Mouse (Mus musculus) macrophage (primary cell): ENCODE results near the gene Ttc24. TPM values are rescaled to one million over a fixed set of nuclear protein-coding genes. Genes with fewer than 3 reads are reported as not detected.
A peak's percentile ranks its signal among the peaks of the same experiment; 100 is the strongest.

ENCODE experiments used
- H3K27ac ChIP-seq: fragments of 350-480 bp; formaldehyde crosslinking; 2 replicates; pipeline ENCODE4 v1.9.0; 2021
- H3K36me3 ChIP-seq: fragments of 350-480 bp; formaldehyde crosslinking; 2 replicates; pipeline ENCODE4 v1.9.0; 2021; ENCODE audit errors: inconsistent target
- H3K4me3 ChIP-seq: fragments of 350-480 bp; formaldehyde crosslinking; 2 replicates; pipeline ENCODE4 v1.9.0; 2021; ENCODE audit errors: inconsistent target
- H3K79me2 ChIP-seq: fragments of 350-480 bp; formaldehyde crosslinking; 2 replicates; pipeline ENCODE4 v1.9.0; 2021; ENCODE audit errors: inconsistent target
- WGBS: methylation state at CpG from one replicate; pipeline ENCODE4 v1.1.7; 2026; ENCODE audit warnings: inconsistent platforms; ENCODE audit not compliant: missing documents; 5-methylcytosine and 5-hydroxymethylcytosine counted together
- polyA plus RNA-seq: library from polyadenylated mRNA; stranded (reverse); fragments of 250-400 nt; gene quantifications from 3 replicates; pipeline ENCODE4 v1.2.4, GENCODE M21; 2018; ENCODE audit warnings: inconsistent platforms

Ttc24 gene
- polyA plus RNA-seq, 1 experiment from 2014 or later, result not detected

- H3K27ac ChIP-seq, result no peak within 1 kb of the TSS
- peaks cover 12% of the 10 kb centered on the region; the same call in 1 of the 2 replicates for H3K79me2 ChIP-seq
- under 1% methylated on average over 59 of the region's 60 CpGs for WGBS
- H3K36me3 ChIP-seq, result peaks cover 8% of the 10 kb centered on the region; the same call in 1 of the 2 replicates
- peak within 1 kb of the TSS; percentile 86 for H3K4me3 ChIP-seq
These were observed 20.0 kb downstream of the Ttc24 start, which contains the start of gene Naxe for GRCm38 (mm10) chr3:88057902-88058696. Naxe (minus strand) TSS chr3:88058495.

GRCm38 (mm10) chr3:88057030-88057429 is 21.1 kb downstream of the Ttc24 start:
- Histone ChIP-seq H3K36me3 (peaks cover 8% of the 10 kb centered on the region; the same call in 1 of the 2 replicates), H3K27ac (no peak overlapping the region), H3K79me2 (peaks cover 12% of the 10 kb centered on the region; the same call in 1 of the 2 replicates), H3K4me3 (peak overlapping the region; percentile 86; the same call in 1 of the 2 replicates)
- WGBS, result 92% methylated on average over 6 of the region's 6 CpGs

DNA sequence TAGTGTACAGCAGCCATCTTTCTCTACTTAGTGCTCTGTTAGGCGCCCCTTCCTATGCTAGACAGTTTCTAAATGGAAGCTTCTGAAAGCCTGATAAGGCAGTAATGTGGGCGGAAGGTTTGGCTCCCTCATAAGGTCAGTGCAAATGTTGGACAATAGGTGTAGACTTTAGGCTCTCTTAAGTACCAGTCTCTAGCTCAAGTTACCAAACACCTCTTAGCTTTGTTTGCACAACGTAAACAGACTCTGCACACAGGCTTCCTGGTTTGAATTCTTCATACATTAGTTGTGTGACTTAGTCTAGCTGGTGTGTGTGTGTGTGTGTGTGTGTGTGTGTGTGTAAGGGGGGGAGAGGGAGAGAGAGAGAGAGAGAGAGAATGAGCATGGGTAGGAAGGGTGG is 28.6 kb downstream of the Ttc24 start:
- H3K27ac ChIP-seq, result no peak overlapping the region
- peaks cover 34% of the 10 kb centered on the region for H3K79me2 ChIP-seq
- no peak overlapping the region for H3K4me3 ChIP-seq
- H3K36me3 ChIP-seq, result peaks cover 6% of the 10 kb centered on the region; the same call in 1 of the 2 replicates
- 95% methylated on average over 3 of the region's 3 CpGs for WGBS

DNA sequence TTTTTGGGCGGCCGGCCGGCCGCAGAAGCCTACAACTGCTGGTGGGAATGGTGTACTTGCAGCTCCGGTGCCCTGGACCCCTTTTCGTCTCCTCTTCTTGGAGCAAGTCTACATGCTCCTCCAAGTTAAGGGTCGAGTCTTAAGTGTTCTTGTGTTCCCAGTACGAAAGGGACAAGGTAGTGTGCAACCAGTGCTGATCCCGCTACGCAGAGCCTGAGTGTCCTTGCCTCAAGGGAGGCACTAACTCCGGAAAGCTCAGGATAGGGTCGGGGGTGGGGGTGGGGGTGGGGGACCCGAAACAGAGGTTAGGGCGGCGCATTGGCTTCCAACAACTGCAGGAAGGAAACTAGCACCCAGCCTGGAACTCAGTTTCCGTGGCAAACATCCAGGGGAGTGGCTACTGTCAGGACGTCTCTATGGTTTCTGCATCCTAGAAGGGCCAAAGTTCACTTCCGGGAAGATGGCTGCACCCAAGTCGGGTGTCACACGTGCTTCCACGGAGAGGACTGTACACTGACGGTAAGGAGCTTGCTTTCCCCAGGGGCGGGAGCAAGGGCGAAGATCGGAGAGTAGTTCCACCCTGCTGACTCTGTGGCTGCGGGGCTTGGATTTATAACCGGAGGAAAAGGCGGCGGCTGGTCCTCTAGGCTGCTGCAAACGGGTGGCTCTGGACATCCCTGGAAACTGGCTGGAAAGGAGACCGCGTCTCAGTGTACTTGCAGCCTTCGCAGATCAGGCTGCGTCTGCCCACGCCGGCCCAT is 35.3 kb downstream of the Ttc24 start, which contains the start of gene Gpatch4:
Gpatch4 (plus strand) TSS at position 448 of the 761 bp plus-strand sequence.
- 8% methylated on average over 36 of the region's 36 CpGs for WGBS
- H3K79me2 ChIP-seq, result peaks cover 41% of the 10 kb centered on the region
- peak within 1 kb of the TSS; percentile 99 for H3K4me3 ChIP-seq
- H3K27ac ChIP-seq, result peak within 1 kb of the TSS; percentile 28
- no peaks in the 10 kb centered on the region for H3K36me3 ChIP-seq

- H3K27ac ChIP-seq, result no peak overlapping the region
- WGBS, result 46% methylated on average over 1 of the region's 1 CpGs
These were observed 42.4 kb downstream of the Ttc24 start for GRCm38 (mm10) chr3:88035561-88036293.

DNA sequence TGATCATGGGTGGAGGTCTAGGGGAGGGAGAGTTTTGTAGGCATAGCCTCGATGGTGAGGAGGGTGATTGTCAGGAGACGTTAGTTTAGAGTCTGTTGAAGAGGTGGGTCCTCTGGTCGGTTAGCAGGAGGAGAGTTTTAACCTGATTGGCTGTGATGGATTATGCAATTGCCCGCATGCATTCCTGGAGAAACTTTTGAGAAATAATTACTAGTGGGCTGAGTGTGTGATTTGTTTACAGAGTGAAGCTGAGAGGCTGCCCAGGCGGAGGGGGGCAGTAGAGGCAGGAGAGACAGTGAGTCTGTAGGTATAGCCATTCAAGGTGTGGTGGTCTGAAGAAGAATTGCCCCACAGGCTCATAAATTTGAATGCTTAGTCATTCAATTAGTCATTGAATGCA is 44.6 kb downstream of the Ttc24 start:
- no peaks in the 10 kb centered on the region for H3K36me3 ChIP-seq
- no peak overlapping the region for H3K27ac ChIP-seq
- no peaks in the 10 kb centered on the region for H3K79me2 ChIP-seq
- 66% methylated on average over 5 of the region's 5 CpGs for WGBS
- H3K4me3 ChIP-seq, result no peak overlapping the region

More at GRCm38 (mm10) chr3:88035561-88036293, 42.4 kb downstream of the Ttc24 start:
- Histone ChIP-seq H3K79me2 (no peaks in the 10 kb centered on the region), H3K36me3 (no peaks in the 10 kb centered on the region), H3K4me3 (no peak overlapping the region)

DNA sequence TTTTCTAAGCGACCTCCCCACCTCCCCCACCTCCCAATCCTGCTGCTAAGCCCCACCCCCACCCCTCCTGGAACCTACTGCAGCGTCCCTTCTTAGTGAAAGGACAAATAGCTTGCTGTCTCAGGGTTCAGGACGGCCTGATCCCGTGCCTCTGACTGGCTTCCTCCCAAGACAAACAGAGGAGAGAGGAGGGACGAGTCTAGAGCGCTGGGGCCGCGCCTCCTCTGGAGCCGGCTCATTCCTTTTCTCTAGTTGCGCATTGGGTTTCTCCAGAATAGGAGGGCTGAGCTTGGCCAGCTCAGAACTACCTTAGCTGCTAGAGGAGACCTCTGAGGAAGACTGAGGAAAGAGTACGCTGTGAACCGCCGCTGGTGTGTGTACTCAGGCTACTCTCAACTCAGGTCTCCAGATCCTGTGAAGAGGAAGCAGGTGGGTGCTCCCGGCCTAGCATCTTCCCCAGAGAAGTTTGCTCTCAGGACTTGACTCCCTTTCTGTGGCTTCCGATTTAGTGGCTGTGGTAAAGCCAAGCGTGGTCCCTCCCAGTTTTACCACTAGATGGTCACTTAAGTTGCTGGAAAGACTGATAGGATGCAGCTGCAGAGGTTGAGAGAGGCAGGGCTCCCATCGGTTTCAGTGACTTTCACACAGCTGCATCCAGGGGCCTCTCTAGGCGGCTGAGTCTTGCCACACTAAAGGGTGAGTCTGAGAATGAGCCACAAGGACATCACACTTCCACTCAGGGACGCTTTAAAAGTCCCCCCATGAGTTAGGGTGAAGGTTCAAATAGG is 47.3 kb downstream of the Ttc24 start:
- Histone ChIP-seq H3K79me2 (no peaks in the 10 kb centered on the region), H3K36me3 (no peaks in the 10 kb centered on the region), H3K4me3 (no peak overlapping the region; the same call in 1 of the 2 replicates), H3K27ac (no peak overlapping the region)
- 19% methylated on average over 19 of the region's 19 CpGs for WGBS

DNA sequence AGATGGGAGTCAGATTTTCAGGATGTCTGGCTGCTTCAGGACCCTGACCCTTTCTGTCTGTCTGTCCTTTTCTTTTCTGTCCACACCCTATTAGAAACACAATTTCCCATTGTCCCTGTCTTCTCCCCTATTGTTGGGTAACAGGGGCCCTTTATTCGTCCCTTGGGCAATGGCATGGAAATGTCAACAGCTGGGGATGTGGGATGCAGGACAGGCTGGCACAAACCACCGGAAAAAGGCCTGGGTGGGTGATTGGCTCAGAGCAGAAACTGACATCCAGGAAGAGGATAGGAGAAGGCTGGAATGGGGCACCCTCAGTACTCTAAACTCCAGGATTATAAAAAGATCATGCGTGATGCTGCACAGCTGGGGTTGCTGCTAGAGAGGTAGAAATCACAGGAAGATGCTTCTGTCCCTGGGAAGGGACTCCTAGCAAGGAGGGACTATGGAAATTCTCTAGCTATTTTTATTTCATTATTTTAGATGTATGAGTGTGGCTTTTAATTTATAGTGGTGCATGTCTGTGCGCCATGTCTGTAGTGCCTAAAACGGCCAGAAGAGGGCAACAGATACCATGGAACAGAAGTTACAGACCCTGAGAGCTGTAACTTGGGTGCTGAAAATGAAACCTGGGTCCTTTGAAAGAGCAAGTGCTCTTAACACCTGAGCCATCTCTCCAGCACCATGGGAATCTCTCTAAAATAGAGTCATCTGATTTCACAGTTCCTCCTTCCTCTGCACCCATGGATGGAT is 50.5 kb downstream of the Ttc24 start, which contains the start of gene Hapln2:
Hapln2 (minus strand) TSS at position 150 of the 753 bp plus-strand sequence.
- Histone ChIP-seq H3K36me3 (no peaks in the 10 kb centered on the region), H3K27ac (no peak within 1 kb of the TSS), H3K4me3 (no peak within 1 kb of the TSS), H3K79me2 (no peaks in the 10 kb centered on the region)
- WGBS, result 66% methylated on average over 5 of the region's 5 CpGs

- H3K27ac ChIP-seq, result no peak overlapping the region
- H3K36me3 ChIP-seq, result no peaks in the 10 kb centered on the region
- WGBS, result 63% methylated on average over 7 of the region's 7 CpGs
- H3K4me3 ChIP-seq, result no peak overlapping the region
- H3K79me2 ChIP-seq, result no peaks in the 10 kb centered on the region
These were observed 51.3 kb downstream of the Ttc24 start for GRCm38 (mm10) chr3:88026823-88027222.

- Histone ChIP-seq H3K4me3 (no peak overlapping the region), H3K27ac (no peak overlapping the region), H3K36me3 (no peaks in the 10 kb centered on the region), H3K79me2 (no peaks in the 10 kb centered on the region)
- 3% methylated on average over 72 of the region's 81 CpGs for WGBS
These were observed 54.7 kb downstream of the Ttc24 start for GRCm38 (mm10) chr3:88023192-88024074.

GRCm38 (mm10) chr3:88022322-88023191 is 55.5 kb downstream of the Ttc24 start:
- Histone ChIP-seq H3K27ac (no peak overlapping the region), H3K4me3 (no peak overlapping the region), H3K36me3 (no peaks in the 10 kb centered on the region), H3K79me2 (no peaks in the 10 kb centered on the region)
- 3% methylated on average over 54 of the region's 66 CpGs for WGBS
